Mouse (Mus musculus): Measurements from ENCODE around the gene Fate1. TPM values are rescaled to one million over a fixed set of nuclear protein-coding genes. Genes with fewer than 3 reads are reported as not detected.

Gene Fate1
- not detected in 2 replicates for polyA plus RNA-seq (2012; rRNA removed)

DNA sequence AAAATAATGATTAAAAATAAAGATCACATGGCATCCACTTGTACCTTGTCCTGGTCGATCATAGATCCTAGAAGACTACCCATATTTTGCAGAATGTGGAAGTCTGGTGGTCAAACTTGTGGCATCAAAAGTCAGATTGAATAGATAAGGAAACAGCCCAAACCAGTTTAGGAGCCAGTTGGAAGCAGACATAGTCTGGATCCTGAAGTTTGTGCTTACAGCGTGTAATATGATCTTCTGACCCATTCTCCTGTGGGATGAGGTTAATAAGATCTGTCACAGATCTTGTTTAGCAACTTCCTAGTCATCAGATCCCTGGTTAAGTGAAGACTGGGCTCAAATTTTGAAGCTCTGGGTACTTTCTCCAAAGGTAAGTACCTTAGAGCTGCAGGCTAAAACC, at the start of gene Fate1:
Gene Fate1, plus strand, starts transcription at position 301 of the 400 bp plus-strand sequence.

DNA sequence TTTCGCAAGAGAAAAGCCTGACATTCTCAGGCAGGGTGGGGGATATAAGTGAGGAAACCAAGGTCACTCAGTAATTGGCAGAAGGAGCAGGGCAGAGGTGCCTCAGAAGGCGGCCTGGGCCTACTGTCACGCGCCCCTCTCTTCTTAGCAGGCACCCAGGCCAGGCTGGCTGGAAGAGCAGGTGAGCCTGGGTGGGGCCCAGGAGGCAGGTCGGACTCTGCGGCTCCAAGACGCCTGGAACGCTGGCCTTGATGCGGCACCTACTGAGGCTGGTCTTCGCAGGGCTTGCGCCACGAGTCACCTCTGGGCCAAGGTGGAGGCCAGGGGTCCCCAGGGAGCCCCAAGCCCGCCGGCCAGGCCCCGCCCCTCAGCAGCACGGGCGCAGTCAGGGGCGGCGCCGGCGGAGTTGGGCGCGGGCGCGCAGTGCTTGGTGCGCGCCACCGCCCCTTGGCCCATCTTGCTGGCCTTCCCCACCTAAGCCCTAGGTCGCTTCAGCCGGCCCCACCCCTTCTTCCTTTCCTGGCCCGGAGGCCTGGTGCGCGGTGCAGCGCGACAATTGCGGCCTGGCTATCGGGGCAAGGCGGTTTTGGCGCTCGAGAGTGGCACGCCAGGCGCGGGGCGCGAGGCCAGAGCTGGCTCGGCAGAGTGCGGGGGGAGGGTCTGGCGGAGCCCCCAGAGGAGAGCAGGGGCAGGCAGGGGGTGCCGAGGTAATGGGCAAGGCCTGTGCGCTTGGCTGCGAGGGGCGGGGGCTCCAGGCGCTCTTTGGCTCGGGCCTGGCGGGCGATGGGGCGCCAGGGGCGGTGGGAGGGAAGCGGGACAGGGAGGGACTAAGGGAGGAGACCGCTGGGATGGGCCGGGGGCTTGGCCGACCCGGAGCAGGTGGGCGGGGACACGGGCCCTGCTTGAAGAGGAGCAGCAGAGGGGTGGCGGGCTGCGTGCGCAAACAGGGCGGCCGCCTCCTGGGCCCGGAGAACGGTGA, 10.4 kb upstream of the Fate1 start, which contains the start of gene Prrg3:
Gene Prrg3, plus strand, starts transcription at position 552 of the 979 bp plus-strand sequence.

DNA sequence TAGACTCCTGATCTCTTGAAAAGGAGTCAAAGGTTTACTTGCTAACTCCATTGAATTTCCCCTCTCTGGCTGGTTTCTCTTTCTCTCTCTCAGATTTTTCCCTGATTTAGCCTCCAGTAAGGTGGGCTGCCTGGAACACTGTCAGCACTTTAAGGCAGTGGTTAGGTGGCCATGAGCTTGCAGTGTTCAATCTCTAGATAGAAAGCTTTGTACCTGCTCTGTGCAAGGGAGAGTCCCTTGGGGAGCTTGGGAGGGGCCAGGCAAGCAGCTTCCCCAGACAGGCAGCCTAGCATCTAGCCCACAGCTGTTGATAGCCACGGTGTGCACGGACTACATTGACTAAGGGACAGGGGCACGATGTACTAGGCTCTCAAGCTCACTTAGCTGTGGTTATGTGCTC, 18.8 kb downstream of the Fate1 start, which contains the start of gene Cnga2:
Gene Cnga2, plus strand, starts transcription at position 301 of the 400 bp plus-strand sequence.

Other genes with a start within 250 kb of the Fate1 start
- 1.3 and 1.6 TPM in 2 replicates for gene Vma21, start 157.1 kb upstream of the Fate1 start, polyA plus RNA-seq (2012; rRNA removed)
- gene Gm1141, start 52.0 kb upstream of the Fate1 start, polyA plus RNA-seq (2012; rRNA removed): 0.05 and 0.08 TPM in 2 replicates
- gene Prrg3, start 10.4 kb upstream of the Fate1 start, polyA plus RNA-seq (2012; rRNA removed): 0.27 and 0.43 TPM in 2 replicates
- not detected in 2 replicates for gene Cnga2, start 18.9 kb downstream of the Fate1 start, polyA plus RNA-seq (2012; rRNA removed)
- gene Magea4, start 249.0 kb downstream of the Fate1 start, polyA plus RNA-seq (2012; rRNA removed): not detected in 2 replicates

All from stomach, adult 2 months (tissue).